Mouse (Mus musculus) CH12.LX (cell line): ENCODE results near the gene Utp18. TPM values are rescaled to one million over a fixed set of nuclear protein-coding genes. Genes with fewer than 3 reads are reported as not detected.

Experiments used
- DNase-seq: peaks from one replicate; pipeline ENCODE4 v3.0.0-alpha.2; 2013; ENCODE audit errors: extremely low read depth
- H3K27ac ChIP-seq: 2 replicates; pipeline ENCODE4 v1.5.1; 2012; ENCODE audit warnings: low read depth, mild to moderate bottlenecking, control low read depth, moderate library complexity; ENCODE audit not compliant: insufficient read depth
- H3K27me3 ChIP-seq: replicated peaks from 2 replicates; pipeline ENCODE3; 2012; ENCODE audit warnings: inconsistent platforms
- H3K36me3 ChIP-seq, 2 experiments: replicated peaks in 1 of 2; 2 replicates each; pipeline versions ENCODE3 to v1.6.1; 2012; ENCODE audit warnings: inconsistent platforms in 1 of 2, low read length in 1 of 2, mild to moderate bottlenecking in 1 of 2, mixed read lengths in 1 of 2, moderate library complexity in 1 of 2; ENCODE audit not compliant: control insufficient read depth in 1 of 2, insufficient read depth in 1 of 2
- H3K4me1 ChIP-seq, 2 experiments: 2 replicates each; pipeline ENCODE4 v1.6.1; 2012; ENCODE audit warnings: inconsistent platforms in 1 of 2, moderate library complexity in 1 of 2; ENCODE audit not compliant: insufficient read depth in 2 of 2, control insufficient read depth in 1 of 2
- H3K4me2 ChIP-seq: 2 replicates; pipeline ENCODE4 v1.6.1; 2012; ENCODE audit warnings: low read depth, mild to moderate bottlenecking, control low read depth; ENCODE audit not compliant: poor library complexity, insufficient read depth, severe bottlenecking
- H3K4me3 ChIP-seq, 3 experiments: fragments of 150-350 bp in 1 of 3; sonication (generic) in 1 of 3; replicated peaks in 1 of 3; 2 replicates each; pipeline versions ENCODE3 to v1.5.1; 2011 to 2012; ENCODE audit warnings: low read depth in 2 of 3, low read length in 2 of 3, mild to moderate bottlenecking in 2 of 3, moderate library complexity in 2 of 3, control low read depth in 1 of 3, improper control_type of control experiment in 1 of 3, inconsistent platforms in 1 of 3, mixed read lengths in 1 of 3; ENCODE audit not compliant: poor library complexity in 1 of 3
- H3K79me2 ChIP-seq: replicated peaks from 2 replicates; pipeline ENCODE4 v1.6.1; 2012; ENCODE audit warnings: mild to moderate bottlenecking, moderate library complexity; ENCODE audit not compliant: control insufficient read depth, poor library complexity, insufficient read depth, severe bottlenecking; ENCODE audit errors: extremely low read depth
- H3K9ac ChIP-seq: 2 replicates; pipeline ENCODE4 v1.6.1; 2012; ENCODE audit warnings: low read depth, mild to moderate bottlenecking, control low read depth, moderate library complexity; ENCODE audit not compliant: insufficient read depth
- H3K9me3 ChIP-seq: replicated peaks from 2 replicates; pipeline ENCODE3; 2012; ENCODE audit warnings: low read length, inconsistent platforms, mixed read lengths
- CHD2 ChIP-seq: IDR thresholded peaks from 2 replicates; pipeline ENCODE4 v1.6.1; 2011; ENCODE audit warnings: low read length, improper control_type of control experiment
- CTCF ChIP-seq, 2 experiments: IDR thresholded peaks in 1 of 2; conservative IDR thresholded peaks in 1 of 2; 2 replicates each; pipeline ENCODE4 v1.5.1; 2011 to 2012; ENCODE audit warnings: low read depth in 2 of 2, low read length in 2 of 2, improper control_type of control experiment in 1 of 2, inconsistent platforms in 1 of 2, mild to moderate bottlenecking in 1 of 2, moderate library complexity in 1 of 2
- E2F4 ChIP-seq: IDR thresholded peaks from 2 replicates; pipeline ENCODE4 v1.6.1; 2011; ENCODE audit warnings: low read depth, low read length, improper control_type of control experiment; ENCODE audit not compliant: insufficient replicate concordance
- ELF1 ChIP-seq: IDR thresholded peaks from 2 replicates; pipeline ENCODE4 v1.6.1; 2014; ENCODE audit warnings: low read depth, mild to moderate bottlenecking, inconsistent platforms, low read length, improper control_type of control experiment
- EP300 ChIP-seq: IDR thresholded peaks from 2 replicates; pipeline ENCODE4 v1.6.1; 2011; ENCODE audit warnings: low read length, improper control_type of control experiment
- ETS1 ChIP-seq: conservative IDR thresholded peaks from 2 replicates; pipeline ENCODE4 v1.6.1; 2012; ENCODE audit warnings: low read depth, mild to moderate bottlenecking, inconsistent platforms, low read length, improper control_type of control experiment, moderate library complexity
- HCFC1 ChIP-seq: IDR thresholded peaks from 2 replicates; pipeline ENCODE4 v1.6.1; 2012; ENCODE audit warnings: low read depth, mild to moderate bottlenecking, inconsistent platforms, low read length, improper control_type of control experiment
- IRF4 ChIP-seq: IDR thresholded peaks from 2 replicates; pipeline ENCODE4 v1.6.1; 2014; ENCODE audit warnings: low read depth, mild to moderate bottlenecking, inconsistent platforms, low read length, improper control_type of control experiment
- JUN ChIP-seq: IDR thresholded peaks from 2 replicates; pipeline ENCODE4 v1.6.1; 2011; ENCODE audit warnings: low read depth, mild to moderate bottlenecking, low read length, improper control_type of control experiment, moderate library complexity; ENCODE audit not compliant: insufficient read depth
- KAT2A ChIP-seq: IDR thresholded peaks from 2 replicates; pipeline ENCODE4 v1.6.1; 2012; ENCODE audit warnings: low read length, improper control_type of control experiment, inconsistent platforms; ENCODE audit not compliant: insufficient replicate concordance
- MAZ ChIP-seq: IDR thresholded peaks from 2 replicates; pipeline ENCODE4 v1.6.1; 2012; ENCODE audit warnings: low read depth, mild to moderate bottlenecking, inconsistent platforms, low read length, improper control_type of control experiment, moderate library complexity
- MEF2A ChIP-seq: IDR thresholded peaks from 2 replicates; pipeline ENCODE4 v1.6.1; 2014; ENCODE audit warnings: low read depth, mild to moderate bottlenecking, inconsistent platforms, low read length, improper control_type of control experiment, borderline replicate concordance
- MXI1 ChIP-seq: IDR thresholded peaks from 2 replicates; pipeline ENCODE4 v1.6.1; 2011; ENCODE audit warnings: mild to moderate bottlenecking, low read depth, low read length, improper control_type of control experiment
- MYC ChIP-seq: IDR thresholded peaks from 2 replicates; pipeline ENCODE4 v1.6.1; 2011; ENCODE audit warnings: low read depth, mild to moderate bottlenecking, improper control_type of control experiment, low read length
- NELFE ChIP-seq: IDR thresholded peaks from 2 replicates; pipeline ENCODE4 v1.6.1; 2011; ENCODE audit warnings: low read depth, low read length, improper control_type of control experiment
- NRF1 ChIP-seq: IDR thresholded peaks from 2 replicates; pipeline ENCODE4 v1.6.1; 2014; ENCODE audit warnings: low read depth, mild to moderate bottlenecking, inconsistent platforms, low read length, improper control_type of control experiment, moderate library complexity
- PAX5 ChIP-seq: IDR thresholded peaks from 2 replicates; pipeline ENCODE4 v1.6.1; 2012; ENCODE audit warnings: low read length, inconsistent platforms, mixed read lengths
- POLR2A ChIP-seq: IDR thresholded peaks from 2 replicates; pipeline ENCODE4 v1.6.1; 2011; ENCODE audit warnings: low read depth, mild to moderate bottlenecking, improper control_type of control experiment, low read length
- POLR2AphosphoS2 ChIP-seq: IDR thresholded peaks from 2 replicates; pipeline ENCODE4 v1.6.1; 2011; ENCODE audit warnings: low read depth, low read length, improper control_type of control experiment
- RAD21 ChIP-seq: IDR thresholded peaks from 2 replicates; pipeline ENCODE4 v1.6.1; 2011; ENCODE audit warnings: low read depth, mild to moderate bottlenecking, low read length, improper control_type of control experiment, moderate library complexity
- RCOR1 ChIP-seq: conservative IDR thresholded peaks from 2 replicates; pipeline ENCODE4 v1.6.1; 2012; ENCODE audit warnings: low read depth, mild to moderate bottlenecking, inconsistent platforms, low read length, improper control_type of control experiment
- SIN3A ChIP-seq: IDR thresholded peaks from 2 replicates; pipeline ENCODE4 v1.6.1; 2012; ENCODE audit warnings: low read length, improper control_type of control experiment, inconsistent platforms
- SMC3 ChIP-seq: IDR thresholded peaks from 2 replicates; pipeline ENCODE4 v1.6.1; 2011; ENCODE audit warnings: low read depth, low read length, improper control_type of control experiment
- TBP ChIP-seq: conservative IDR thresholded peaks from 2 replicates; pipeline ENCODE4 v1.6.1; 2011; ENCODE audit warnings: low read depth, low read length, improper control_type of control experiment
- TCF12 ChIP-seq: IDR thresholded peaks from 2 replicates; pipeline ENCODE4 v1.6.1; 2014; ENCODE audit warnings: low read depth, mild to moderate bottlenecking, inconsistent platforms, low read length, improper control_type of control experiment
- USF1 ChIP-seq: IDR thresholded peaks from 2 replicates; pipeline ENCODE4 v1.6.1; 2014; ENCODE audit warnings: low read depth, mild to moderate bottlenecking, inconsistent platforms, low read length, improper control_type of control experiment
- USF2 ChIP-seq: conservative IDR thresholded peaks from 2 replicates; pipeline ENCODE4 v1.6.1; 2011; ENCODE audit warnings: low read depth, low read length, improper control_type of control experiment
- ZKSCAN1 ChIP-seq: IDR thresholded peaks from 2 replicates; pipeline ENCODE4 v1.6.1; 2012; ENCODE audit warnings: low read depth, inconsistent platforms, low read length, improper control_type of control experiment, borderline replicate concordance
- ZMIZ1 ChIP-seq: IDR thresholded peaks from 2 replicates; pipeline ENCODE4 v1.6.1; 2012; ENCODE audit warnings: low read depth, mild to moderate bottlenecking, inconsistent platforms, low read length, improper control_type of control experiment
- ZNF384 ChIP-seq: IDR thresholded peaks from 2 replicates; pipeline ENCODE4 v1.6.1; 2012; ENCODE audit warnings: low read depth, low read length, improper control_type of control experiment, inconsistent platforms
- dilution Hi-C: fragments of 300-500 bp; cut with MboI; formaldehyde crosslinking; loops from 2 replicates; pipeline ENCODE4 v1.14.3; 2020; ENCODE audit warnings: low sequenced_read_pairs; ENCODE audit not compliant: extremely low pct_unique_long_range_greater_than_20kb, extremely low pct_ligation_motif_present
- in situ Hi-C: fragments of 300-500 bp; cut with MboI; formaldehyde crosslinking; loops from 3 replicates; pipeline ENCODE4 v1.14.3; 2019; ENCODE audit warnings: low sequenced_read_pairs, low pct_ligation_motif_present, low pct_unique_long_range_greater_than_20kb, mixed read lengths
- polyA plus RNA-seq: library from polyadenylated mRNA; unstranded; fragments of >175 nt; gene quantifications from 2 replicates; pipeline ENCODE4 v1.2.1, GENCODE M21; 2012; ENCODE audit warnings: low read depth; ENCODE audit not compliant: insufficient read length
- total RNA-seq, 2 experiments: library from RNA; depleted of rRNA; stranded (reverse); fragments of 300-350 nt in 1 of 2; fragments of >200 nt in 1 of 2; gene quantifications; 2 replicates each; pipeline ENCODE4 v1.2.3; 2012 to 2014

The Utp18 gene
- total and polyA plus RNA-seq, 3 experiments, result 61.8 to 132 (median 93.9) TPM

GRCm38 (mm10) chr11:93884901-93885571 is 530 bp downstream of the Utp18 start (continued):
- TF ChIP-seq MEF2A (no peak), NELFE (peak; percentile 69)

DNA sequence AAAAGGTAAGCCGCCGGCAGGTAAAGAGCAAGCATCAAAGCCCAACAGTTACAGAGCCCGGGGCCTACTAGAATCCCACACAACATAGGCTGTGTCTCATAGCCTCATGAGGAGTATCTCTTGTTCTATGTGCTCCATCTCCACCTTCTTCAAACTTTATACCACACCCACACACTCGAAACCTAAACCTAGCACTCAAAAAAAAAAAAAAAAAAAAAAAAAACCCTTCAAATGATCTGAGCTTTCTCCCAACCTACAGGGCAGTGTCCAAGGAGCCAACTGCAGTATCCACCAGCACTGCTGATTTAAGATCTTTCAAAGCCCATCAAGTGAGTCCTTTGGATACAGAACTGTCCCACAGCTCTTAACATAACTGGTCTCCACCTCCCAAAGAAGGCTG is 1.5 kb downstream of the Utp18 start:
- H3K36me3 ChIP-seq, result peaks cover 24 to 53% of the 10 kb centered on the region in 2 experiments
- no peak for DNase-seq
- peak overlapping the region; percentile 90; the same call in 1 of the 2 replicates for H3K9ac ChIP-seq
- H3K27me3 ChIP-seq, result no peaks in the 10 kb centered on the region
- dilution Hi-C loops, result no loop called here
- peak overlapping the region; percentile 99 for H3K4me2 ChIP-seq
- TF ChIP-seq CHD2 (no peak), KAT2A (no peak), ZNF384 (peak; percentile 65)
- no peaks in the 10 kb centered on the region for H3K9me3 ChIP-seq
- peak overlapping the region; percentile 89 to 95 (median 89) for H3K4me3 ChIP-seq
- peaks cover 62% of the 10 kb centered on the region for H3K79me2 ChIP-seq
- peaks cover 8 to 32% of the 10 kb centered on the region in 2 experiments for H3K4me1 ChIP-seq
- H3K27ac ChIP-seq, result no peak overlapping the region
- in situ Hi-C loops, result no loop called here

DNA sequence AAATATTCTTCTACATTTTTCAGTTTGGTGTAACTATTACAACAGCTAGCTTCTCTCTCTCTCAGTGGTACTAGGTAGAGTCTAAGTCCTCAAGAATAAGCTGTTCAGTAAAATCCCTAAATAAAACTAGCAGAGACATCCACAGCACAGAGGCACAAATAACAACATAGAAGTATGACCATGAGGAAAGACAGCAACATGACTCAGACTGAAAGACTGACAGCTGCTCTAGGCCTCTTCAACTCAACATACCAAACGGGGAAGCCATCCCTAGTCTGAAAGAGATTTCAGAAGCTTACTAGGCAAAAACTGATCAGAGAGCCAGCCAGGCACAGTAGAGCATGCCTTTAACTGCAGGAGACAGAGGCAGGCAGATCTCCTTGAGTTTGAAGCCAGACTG is 22.9 kb downstream of the Utp18 start:
- Histone ChIP-seq H3K4me1 (peaks cover 7 to 50% of the 10 kb centered on the region in 2 experiments), H3K4me3 (no peak overlapping the region), H3K27me3 (no peaks in the 10 kb centered on the region), H3K9me3 (no peaks in the 10 kb centered on the region), H3K79me2 (peaks cover 7% of the 10 kb centered on the region), H3K27ac (peak overlapping the region; percentile 69), H3K36me3 (peaks cover 38 to 63% of the 10 kb centered on the region in 2 experiments), H3K9ac (no peak overlapping the region), H3K4me2 (no peak overlapping the region)
- dilution Hi-C loops (no loop called here), in situ Hi-C loops (no loop called here)
- peak; percentile 75 for DNase-seq
- no peak for TF ChIP-seq TCF12
- no peak for TF ChIP-seq ZKSCAN1
- TF ChIP-seq NELFE, result no peak
- TF ChIP-seq USF1, result no peak
- no peak for TF ChIP-seq ELF1
- TF ChIP-seq E2F4, result no peak
- no peak for TF ChIP-seq RCOR1
- no peak for TF ChIP-seq MYC
- TF ChIP-seq MXI1, result peak; percentile 68; the same call in 1 of the 2 replicates
- no peak for TF ChIP-seq TBP
- no peak for TF ChIP-seq ZMIZ1
- TF ChIP-seq CTCF (conservative IDR thresholded peaks at IDR 0.05 in 1 of 2, IDR thresholded peaks at IDR 0.05 in 1 of 2; ENCODE audit: low read depth in 2 of 2, low read length in 2 of 2), result no peak
- TF ChIP-seq HCFC1, result no peak
- TF ChIP-seq POLR2A, result no peak
- TF ChIP-seq PAX5, result no peak
- TF ChIP-seq ETS1, result peak; percentile 66
- TF ChIP-seq CHD2, result no peak
- no peak for TF ChIP-seq USF2
- TF ChIP-seq NRF1, result no peak
- no peak for TF ChIP-seq POLR2AphosphoS2
- TF ChIP-seq EP300, result peak; percentile 58
- no peak for TF ChIP-seq RAD21
- no peak for TF ChIP-seq SMC3
- peak; percentile 94 for TF ChIP-seq IRF4
- TF ChIP-seq KAT2A, result no peak
- TF ChIP-seq JUN, result peak; percentile 56; the same call in 1 of the 2 replicates
- no peak for TF ChIP-seq MAZ
- TF ChIP-seq SIN3A, result peak; percentile 67; the same call in 1 of the 2 replicates
